Mouse (Mus musculus): ENCODE results near the gene Syt6.
A peak's percentile ranks its signal among the peaks of the same experiment; 100 is the strongest.
"Not testable (repeated sequence)": the region's sequence is repeated elsewhere in the genome, so short reads cannot be mapped to it uniquely, and the experiment has no call there.

The Syt6 gene

DNA sequence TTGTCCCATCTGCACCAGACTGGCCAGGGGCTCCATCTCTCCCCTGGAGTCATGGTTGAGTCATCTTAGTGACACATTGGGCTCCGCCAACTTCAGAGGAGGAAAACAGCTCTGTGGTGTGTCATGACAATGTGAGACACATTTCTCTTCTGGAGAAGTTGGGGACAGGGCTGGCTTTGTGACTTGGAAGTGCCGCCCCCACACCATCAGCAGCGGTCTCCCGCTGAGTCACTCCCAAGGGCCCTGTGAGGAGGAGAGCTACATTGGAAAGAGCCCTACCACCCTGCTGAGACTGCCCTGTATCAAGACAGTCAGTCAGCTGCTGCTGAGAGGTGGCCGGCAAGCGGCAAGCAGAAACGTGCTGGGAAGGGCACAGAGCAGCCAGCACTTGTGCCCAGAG, 26.0 kb downstream of the Syt6 start:
- DNase-seq (ENCODE audit: low read depth, low spot score): peak; percentile 92

- peak; percentile 30 for DNase-seq (ENCODE audit: low read depth, low spot score)
These were observed 26.5 kb downstream of the Syt6 start for GRCm38 (mm10) chr3:103601561-103601960.

DNA sequence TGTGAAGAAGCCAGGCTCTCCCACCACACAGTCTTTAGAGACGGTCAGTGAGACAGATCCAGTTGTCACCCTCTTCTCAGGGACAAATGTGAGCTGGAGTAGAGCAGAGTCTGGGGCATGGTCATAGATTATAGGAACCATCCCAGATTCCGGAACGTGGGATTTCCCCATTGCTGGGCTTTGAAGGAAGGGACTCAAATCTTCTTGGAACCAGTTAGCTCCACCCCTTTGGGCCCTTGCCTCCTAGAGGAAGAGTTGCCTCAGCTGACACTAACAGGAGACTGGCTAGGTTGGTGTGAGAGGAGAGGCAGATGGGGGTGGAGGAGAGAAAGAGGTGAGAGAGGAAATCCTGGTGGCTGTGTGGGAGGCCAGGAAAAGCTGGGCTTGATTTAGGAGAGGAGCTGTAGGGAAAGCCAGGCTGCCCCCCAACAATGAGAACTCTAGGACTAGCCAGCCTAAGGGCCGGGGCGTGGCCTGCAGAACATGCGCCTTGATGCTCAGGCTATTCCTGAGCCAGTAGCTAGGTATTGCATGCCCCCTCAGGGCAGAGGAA, 31.1 kb downstream of the Syt6 start:
- DNase-seq (ENCODE audit: low read depth, low spot score): peak; percentile 51

DNA sequence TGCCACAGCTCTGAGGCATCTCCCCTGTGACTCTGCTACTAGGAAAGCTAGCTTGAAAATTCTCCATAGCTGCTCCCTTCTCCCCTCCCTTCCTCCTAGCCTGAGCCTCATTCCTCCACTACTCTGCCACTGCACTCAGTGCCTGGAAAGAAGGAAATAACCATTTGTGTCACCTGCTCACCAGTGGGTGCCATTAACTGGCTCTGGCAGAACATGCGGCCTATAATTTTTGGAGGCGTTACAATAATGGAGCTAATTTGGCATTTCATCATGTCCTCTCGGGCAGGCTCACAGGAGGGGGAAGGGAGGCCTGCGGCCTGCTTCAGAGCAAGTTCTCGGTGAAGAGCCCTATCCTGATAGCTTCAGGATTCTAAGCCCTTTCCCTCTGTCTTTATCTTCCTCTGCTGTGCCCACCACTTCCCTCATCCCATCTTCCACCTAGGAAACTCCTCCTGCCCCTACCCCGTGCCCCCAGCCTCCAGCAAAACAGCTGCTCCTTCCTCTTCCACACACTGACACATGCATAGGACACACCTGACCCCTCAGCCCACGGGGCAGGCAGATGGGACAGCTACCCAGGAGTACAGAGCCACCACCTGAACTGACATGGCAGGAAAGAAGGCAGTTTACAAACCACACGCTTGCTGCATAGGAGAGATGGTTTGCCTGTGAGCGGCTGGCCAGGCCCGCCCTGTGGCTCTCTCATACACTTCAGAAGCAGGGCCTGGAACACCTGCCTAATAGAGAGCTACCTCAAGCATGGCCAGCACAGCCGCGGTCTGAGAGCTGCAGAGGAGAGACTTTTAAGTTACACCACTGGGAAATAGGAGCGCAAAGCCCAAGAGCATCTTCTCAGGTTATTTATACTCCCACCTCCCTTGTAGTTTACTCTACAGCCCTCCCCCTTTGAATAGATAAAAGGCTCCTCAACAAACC, 31.9 kb downstream of the Syt6 start:
- DNase-seq (ENCODE audit: low read depth, low spot score): peak; percentile 90

- no peak for DNase-seq (ENCODE audit: low read depth, low spot score)
These were observed 35.2 kb downstream of the Syt6 start for GRCm38 (mm10) chr3:103610231-103610630.

DNA sequence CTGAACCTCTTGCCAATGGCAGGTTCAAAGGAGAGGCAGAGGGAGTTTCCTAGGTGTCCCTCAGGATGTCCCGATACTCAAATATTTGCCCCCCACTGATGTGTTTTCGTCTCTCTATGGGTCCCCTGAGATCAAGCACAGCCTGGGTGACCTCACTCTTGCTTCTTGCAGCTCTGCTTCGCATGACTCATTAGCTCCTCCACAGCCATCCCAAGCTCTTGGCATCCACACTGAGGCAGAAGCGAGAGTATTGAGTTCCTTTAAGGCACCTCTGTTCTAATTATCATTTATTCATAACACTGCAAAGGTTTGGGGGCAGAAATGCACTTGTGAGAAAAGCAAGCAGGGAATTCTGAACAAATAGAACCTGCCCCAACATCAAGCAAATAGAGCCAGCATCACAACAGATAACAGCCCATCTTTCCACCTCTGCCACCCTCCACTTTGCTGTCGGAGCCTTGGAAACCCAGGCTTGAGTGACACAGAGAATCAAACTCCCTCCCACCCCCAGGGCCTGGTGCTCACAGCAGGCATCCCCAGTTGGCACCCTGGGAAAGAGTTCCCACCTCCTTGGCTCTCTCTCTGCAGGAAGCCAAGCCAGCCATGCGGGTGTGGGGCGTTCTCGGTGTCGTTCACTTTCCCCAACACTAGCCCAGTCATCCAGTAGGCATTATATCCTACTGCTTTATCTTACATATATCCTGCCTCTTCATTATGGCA, 37.8 kb downstream of the Syt6 start:
- peak; percentile 88 for DNase-seq (ENCODE audit: low read depth, low spot score)

- no peak for DNase-seq (ENCODE audit: low read depth, low spot score)
These were observed 40.6 kb downstream of the Syt6 start for GRCm38 (mm10) chr3:103615621-103616020.

DNA sequence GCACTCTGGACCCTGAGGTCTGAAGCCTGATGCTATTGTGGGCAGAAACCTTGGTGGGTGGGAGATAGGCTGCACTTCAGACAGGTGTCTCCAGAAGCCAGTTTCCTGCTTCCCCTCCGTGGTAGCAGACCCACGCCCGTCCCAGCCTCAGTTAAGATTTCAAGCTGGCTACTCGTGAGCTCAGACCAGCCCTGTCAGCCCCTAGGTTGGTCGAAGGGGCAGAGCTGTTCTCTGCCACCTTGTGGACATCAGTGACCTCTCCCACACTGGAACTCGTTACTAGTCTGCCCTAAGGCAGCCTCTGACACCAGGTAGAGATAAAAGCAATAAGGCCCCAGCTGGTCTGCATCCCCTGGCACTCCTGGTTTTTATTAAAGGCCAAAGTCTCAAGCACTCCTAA, 42.0 kb downstream of the Syt6 start:
- no peak for DNase-seq (ENCODE audit: low read depth, low spot score)

DNA sequence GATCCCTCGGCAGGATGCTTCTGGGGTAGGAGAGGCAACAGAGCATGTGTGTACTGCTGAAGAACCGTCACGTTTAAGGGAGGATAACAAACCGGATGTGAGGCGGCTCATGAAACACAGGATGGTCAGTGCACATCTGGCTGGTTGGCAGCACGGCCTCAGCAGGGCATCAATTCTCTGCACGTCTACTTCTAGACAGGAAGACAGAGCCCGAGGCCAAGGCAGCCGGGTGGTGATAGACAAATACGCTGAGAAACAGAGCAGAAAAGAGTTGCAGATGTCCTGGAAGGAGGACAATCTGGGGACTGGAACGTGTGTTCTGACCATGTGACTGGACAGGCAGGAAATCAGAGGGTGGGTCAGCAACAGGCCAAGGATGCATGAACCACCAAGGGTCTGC, 45.1 kb downstream of the Syt6 start:
- DNase-seq (ENCODE audit: low read depth, low spot score): no peak

GRCm38 (mm10) chr3:103623893-103624470, 49.0 kb downstream of the Syt6 start:
- DNase-seq (ENCODE audit: low read depth, low spot score): peak; percentile 47

GRCm38 (mm10) chr3:103624591-103625051, 49.6 kb downstream of the Syt6 start:
- peak; percentile 86 for DNase-seq (ENCODE audit: low read depth, low spot score)

- DNase-seq (ENCODE audit: low read depth, low spot score): no peak
These were observed 50.1 kb downstream of the Syt6 start for GRCm38 (mm10) chr3:103625169-103625568.

DNA sequence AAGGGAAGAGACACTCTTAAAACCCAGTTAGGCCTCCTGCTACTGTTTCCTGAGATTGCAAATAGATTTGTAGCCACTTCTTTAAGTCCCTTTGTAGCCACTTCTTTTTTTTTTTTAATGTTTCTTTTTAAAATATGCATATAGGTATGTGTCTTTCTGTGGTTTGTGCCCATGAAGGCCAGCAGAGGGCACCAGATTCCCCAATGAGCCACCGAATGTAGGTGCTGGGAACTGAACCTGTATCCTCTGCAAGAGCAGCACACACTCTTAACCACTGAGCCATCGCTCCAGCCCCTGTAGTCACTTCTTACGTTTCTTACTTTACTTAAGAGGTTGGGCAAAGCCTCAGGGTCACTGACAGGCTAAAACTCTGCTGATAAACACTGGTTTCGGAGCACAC, 51.5 kb downstream of the Syt6 start:
- DNase-seq (ENCODE audit: low read depth, low spot score): no peak

DNA sequence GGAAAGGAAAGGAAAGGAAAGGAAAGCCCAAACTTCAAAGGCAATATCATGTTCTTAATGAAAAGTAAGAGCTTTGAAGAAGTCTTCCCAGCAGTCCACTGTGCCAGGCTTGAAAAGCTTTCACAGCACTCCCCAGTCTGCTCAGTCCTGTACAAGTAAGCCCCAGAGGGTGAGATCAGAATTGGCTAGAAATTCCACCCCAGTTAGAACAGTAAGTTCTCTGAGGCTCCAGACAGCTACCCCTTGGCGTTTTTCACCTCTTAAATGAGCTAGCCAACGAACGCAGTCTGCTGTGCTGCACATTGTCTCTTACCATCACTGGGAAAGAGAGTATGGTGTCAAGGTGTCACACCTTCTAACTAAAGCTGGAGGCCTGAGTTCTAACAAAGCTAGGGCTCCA, 52.6 kb downstream of the Syt6 start:
- DNase-seq (ENCODE audit: low read depth, low spot score): no peak

- no peak for DNase-seq (ENCODE audit: low read depth, low spot score)
These were observed 58.1 kb downstream of the Syt6 start for GRCm38 (mm10) chr3:103633124-103633523.

GRCm38 (mm10) chr3:103633831-103634230, 58.8 kb downstream of the Syt6 start:
- no peak for DNase-seq (ENCODE audit: low read depth, low spot score)

- DNase-seq (ENCODE audit: low read depth, low spot score): no peak
These were observed 59.2 kb downstream of the Syt6 start for GRCm38 (mm10) chr3:103634256-103634655.

GRCm38 (mm10) chr3:103637641-103638040, 62.6 kb downstream of the Syt6 start:
- no peak for DNase-seq (ENCODE audit: low read depth, low spot score)

DNA sequence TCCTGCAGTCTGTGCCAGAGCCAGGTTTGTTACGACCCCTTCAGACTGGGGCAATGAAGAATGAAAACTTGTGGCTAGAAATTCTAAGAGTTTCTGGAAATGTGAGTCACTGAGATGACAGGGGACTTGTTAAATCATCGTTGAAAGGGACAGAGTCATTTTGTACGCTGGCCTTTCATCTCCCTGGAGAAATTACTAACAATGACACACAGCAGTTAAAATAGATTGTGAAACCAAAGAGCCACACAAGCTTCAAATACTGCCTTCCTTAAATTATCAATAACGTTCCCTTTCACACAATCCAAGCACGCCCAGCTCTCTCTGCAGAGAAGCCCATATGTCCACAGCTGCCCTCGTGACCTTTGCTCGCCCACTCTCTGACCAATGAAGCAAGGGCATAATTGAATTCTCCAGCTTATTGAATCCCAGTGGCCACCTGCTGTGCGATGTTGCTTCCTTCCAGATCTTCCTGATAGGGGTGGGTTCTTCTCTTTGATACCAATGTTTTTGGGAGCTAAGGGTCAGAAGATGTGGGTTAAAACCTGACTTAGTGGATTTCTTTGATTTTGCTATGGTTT, 65.3 kb downstream of the Syt6 start:
- DNase-seq (ENCODE audit: low read depth, low spot score): no peak

- peak; percentile 49 for DNase-seq (ENCODE audit: low read depth, low spot score)
These were observed 66.3 kb downstream of the Syt6 start for GRCm38 (mm10) chr3:103641301-103641700.

DNA sequence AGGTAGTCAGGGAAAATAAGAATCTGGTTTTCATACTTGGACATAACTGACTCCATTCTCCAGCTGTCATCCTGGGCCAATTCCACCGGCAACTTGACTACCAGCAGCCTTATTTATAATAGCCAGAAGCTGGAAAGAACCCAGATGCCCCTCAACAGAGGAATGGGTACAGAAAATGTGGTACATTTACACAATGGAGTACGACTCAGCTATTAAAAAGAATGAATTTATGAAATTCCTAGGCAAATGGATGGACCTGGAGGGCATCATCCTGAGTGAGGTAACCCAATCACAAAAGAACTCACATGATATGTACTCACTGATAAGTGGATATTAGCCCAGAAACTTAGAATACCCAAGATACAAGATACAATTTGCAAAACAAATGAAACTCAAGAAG, 70.9 kb downstream of the Syt6 start, which contains the start of gene Atg4a-ps:
Atg4a-ps (minus strand) TSS at position 101 of the 400 bp plus-strand sequence.
- not testable (repeated sequence) for DNase-seq (ENCODE audit: low read depth, low spot score)
